Mouse (Mus musculus) lung, embryonic 14.5 days (tissue): ENCODE data around the gene Ndufs6. TPM values are rescaled to one million over a fixed set of nuclear protein-coding genes. Genes with fewer than 3 reads are reported as not detected.

Experiments used
- ATAC-seq: fragments of 200-750 bp; cut with Nextera tagmentation; 2 replicates; pipeline ENCODE4 v1.8.0; 2017; ENCODE audit warnings: mild to moderate bottlenecking, moderate TSS enrichment, moderate library complexity; ENCODE audit not compliant: insufficient read depth
- DNase-seq: peaks from one replicate; pipeline ENCODE4 v3.0.0-alpha.2; 2015
- H3K27ac ChIP-seq: fragments of 300-500 bp; sonication (generic); 2 replicates; pipeline ENCODE4 v1.5.1; 2014; ENCODE audit warnings: low read depth, mild to moderate bottlenecking, moderate library complexity
- H3K27me3 ChIP-seq: fragments of 300-500 bp; sonication (generic); 2 replicates; pipeline ENCODE4 v1.6.1; 2014; ENCODE audit warnings: low read length, control low read depth; ENCODE audit not compliant: insufficient read depth
- H3K36me3 ChIP-seq: fragments of 300-500 bp; sonication (generic); 2 replicates; pipeline ENCODE4 v1.6.1; 2014; ENCODE audit warnings: control low read depth; ENCODE audit not compliant: insufficient read depth
- H3K4me1 ChIP-seq: fragments of 300-500 bp; sonication (generic); 2 replicates; pipeline ENCODE4 v1.6.1; 2014; ENCODE audit warnings: antibody characterized with exemption, control low read depth; ENCODE audit not compliant: insufficient read depth
- H3K4me2 ChIP-seq: fragments of 300-500 bp; sonication (generic); 2 replicates; pipeline ENCODE4 v1.6.1; 2014; ENCODE audit warnings: mild to moderate bottlenecking
- H3K4me3 ChIP-seq: fragments of 300-500 bp; sonication (generic); 2 replicates; pipeline ENCODE4 v1.5.1; 2014; ENCODE audit warnings: low read depth, low read length
- H3K9ac ChIP-seq: fragments of 300-500 bp; sonication (generic); 2 replicates; pipeline ENCODE4 v1.6.1; 2014
- H3K9me3 ChIP-seq: fragments of 300-500 bp; sonication (generic); 2 replicates; pipeline ENCODE4 v1.6.1; 2016; ENCODE audit warnings: low read depth, low read length, control low read depth
- CTCF ChIP-seq: IDR thresholded peaks from 2 replicates; pipeline ENCODE4 v1.5.1; 2016; ENCODE audit warnings: antibody characterized with exemption, low read depth
- WGBS: fragments of 180-500 bp; shearing (Covaris S2); extraction: QIAGEN DNeasy Blood & Tissue Kit; methylation state at CpG from one replicate; pipeline ENCODE4 v1.1.7; 2014; 5-methylcytosine and 5-hydroxymethylcytosine counted together
- polyA plus RNA-seq: library from polyadenylated mRNA; unstranded; fragments of >200 nt; fragmentation: Nextera tagmentation; extraction: Ambion mirVana; gene quantifications from 2 replicates; pipeline ENCODE4 v1.2.1, GENCODE M21; 2014

The Ndufs6 gene
- polyA plus RNA-seq, 1 experiment from 2014 or later, result 409 TPM

- Histone ChIP-seq H3K4me2 (no peak overlapping the region), H3K4me3 (no peak overlapping the region), H3K27ac (no peak overlapping the region), H3K27me3 (no peaks in the 10 kb centered on the region), H3K36me3 (no peaks in the 10 kb centered on the region), H3K4me1 (no peaks in the 10 kb centered on the region), H3K9me3 (no peaks in the 10 kb centered on the region), H3K9ac (no peak overlapping the region)
- 88% methylated on average over 1 of the region's 1 CpGs for WGBS
- no peak for DNase-seq
- no peak for ATAC-seq
- TF ChIP-seq CTCF, result no peak
These were observed 44.8 kb downstream of the Ndufs6 start for GRCm38 (mm10) chr13:73283534-73283933.

DNA sequence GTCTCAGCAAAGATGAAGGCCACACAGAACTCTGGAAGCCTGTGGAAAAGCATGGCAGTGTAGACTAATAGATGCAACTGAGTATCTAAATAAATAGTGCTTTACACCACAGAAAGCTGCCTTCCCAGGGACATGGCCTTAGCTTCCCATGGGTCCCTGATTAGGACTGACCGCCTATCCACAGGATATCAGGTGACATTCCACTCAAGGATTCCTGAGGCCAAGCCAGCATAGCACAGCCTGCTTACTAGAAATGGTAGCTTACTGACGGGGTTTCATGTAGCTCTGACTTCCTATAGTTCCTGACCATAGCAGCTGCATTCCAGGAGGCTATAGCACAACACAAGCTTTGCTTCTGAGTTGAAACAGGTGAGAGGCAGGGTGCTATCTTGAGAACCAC is 45.9 kb downstream of the Ndufs6 start:
- Histone ChIP-seq H3K4me1 (no peaks in the 10 kb centered on the region), H3K27ac (no peak overlapping the region), H3K4me3 (no peak overlapping the region), H3K9ac (no peak overlapping the region), H3K9me3 (no peaks in the 10 kb centered on the region), H3K4me2 (no peak overlapping the region), H3K36me3 (no peaks in the 10 kb centered on the region), H3K27me3 (no peaks in the 10 kb centered on the region)
- WGBS, result 55% methylated on average over 2 of the region's 2 CpGs
- TF ChIP-seq CTCF, result no peak
- ATAC-seq, result no peak
- no peak for DNase-seq

DNA sequence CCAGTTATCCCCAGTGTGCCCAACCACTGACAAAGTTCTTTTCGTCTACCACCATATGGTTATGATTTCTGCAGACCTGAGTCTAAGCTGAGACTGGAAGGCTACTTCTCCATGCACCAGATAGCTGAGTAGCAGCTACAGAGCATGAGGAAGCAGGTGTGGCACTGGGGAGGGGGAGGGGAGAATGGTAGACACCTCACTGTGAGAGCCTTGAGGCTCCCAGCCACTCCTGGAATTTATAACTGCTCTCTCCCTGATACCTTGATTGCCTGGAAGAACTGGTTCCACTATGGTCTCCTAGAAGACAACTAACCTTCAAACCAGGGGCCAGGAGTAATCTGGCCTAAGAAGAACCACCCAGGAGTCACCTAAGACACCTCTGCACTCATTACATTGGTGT is 49.1 kb downstream of the Ndufs6 start:
- 68% methylated on average over 1 of the region's 1 CpGs for WGBS
- Histone ChIP-seq H3K4me2 (no peak overlapping the region), H3K27ac (no peak overlapping the region), H3K9ac (no peak overlapping the region), H3K9me3 (no peaks in the 10 kb centered on the region), H3K4me1 (no peaks in the 10 kb centered on the region), H3K27me3 (peaks cover 8% of the 10 kb centered on the region), H3K36me3 (no peaks in the 10 kb centered on the region), H3K4me3 (no peak overlapping the region)
- DNase-seq, result no peak
- TF ChIP-seq CTCF, result no peak
- no peak for ATAC-seq

GRCm38 (mm10) chr13:73277797-73278196 is 50.5 kb downstream of the Ndufs6 start:
- Histone ChIP-seq H3K9ac (no peak overlapping the region), H3K4me1 (no peaks in the 10 kb centered on the region), H3K27me3 (peaks cover 22% of the 10 kb centered on the region), H3K27ac (no peak overlapping the region), H3K9me3 (no peaks in the 10 kb centered on the region), H3K4me3 (no peak overlapping the region), H3K36me3 (no peaks in the 10 kb centered on the region), H3K4me2 (no peak overlapping the region)
- no peak for TF ChIP-seq CTCF
- 18% methylated on average over 1 of the region's 1 CpGs for WGBS
- ATAC-seq (no peak), DNase-seq (no peak)

- Histone ChIP-seq H3K9me3 (no peaks in the 10 kb centered on the region), H3K4me1 (no peaks in the 10 kb centered on the region), H3K27ac (no peak overlapping the region), H3K4me3 (no peak overlapping the region), H3K27me3 (peaks cover 26% of the 10 kb centered on the region), H3K4me2 (no peak overlapping the region), H3K36me3 (no peaks in the 10 kb centered on the region), H3K9ac (no peak overlapping the region)
- no peak for TF ChIP-seq CTCF
- 74% methylated on average over 6 of the region's 6 CpGs for WGBS
- DNase-seq (no peak), ATAC-seq (no peak)
These were observed 51.0 kb downstream of the Ndufs6 start for GRCm38 (mm10) chr13:73277361-73277760.

- Histone ChIP-seq H3K27ac (no peak overlapping the region), H3K36me3 (no peaks in the 10 kb centered on the region), H3K27me3 (peaks cover 63% of the 10 kb centered on the region), H3K9ac (no peak overlapping the region), H3K4me3 (no peak overlapping the region), H3K9me3 (no peaks in the 10 kb centered on the region), H3K4me1 (no peaks in the 10 kb centered on the region), H3K4me2 (no peak overlapping the region)
- ATAC-seq (no peak), DNase-seq (no peak)
- 15% methylated on average over 1 of the region's 1 CpGs for WGBS
- no peak for TF ChIP-seq CTCF
These were observed 54.8 kb downstream of the Ndufs6 start for GRCm38 (mm10) chr13:73273536-73273935.

- no peak for TF ChIP-seq CTCF
- Histone ChIP-seq H3K4me1 (no peaks in the 10 kb centered on the region), H3K9ac (no peak overlapping the region), H3K9me3 (no peaks in the 10 kb centered on the region), H3K27ac (no peak overlapping the region), H3K4me2 (no peak overlapping the region), H3K36me3 (no peaks in the 10 kb centered on the region), H3K27me3 (peaks cover 70% of the 10 kb centered on the region), H3K4me3 (no peak overlapping the region)
- DNase-seq, result no peak
- no peak for ATAC-seq
These were observed 55.5 kb downstream of the Ndufs6 start for GRCm38 (mm10) chr13:73272794-73273282.
